Mouse (Mus musculus) right cerebral cortex, postnatal 10 days (tissue): Measurements from ENCODE around the gene Qrich1.

ENCODE experiments used
- DNase-seq, 2 experiments: peaks; one replicate each; pipeline ENCODE4 v3.0.0; 2021; ENCODE audit warnings: low spot score in 2 of 2

Qrich1 gene

GRCm38 (mm10) chr9:108492043-108492750, 24.4 kb upstream of the Qrich1 start:
- peak; percentile 55 to 76 for DNase-seq

DNA sequence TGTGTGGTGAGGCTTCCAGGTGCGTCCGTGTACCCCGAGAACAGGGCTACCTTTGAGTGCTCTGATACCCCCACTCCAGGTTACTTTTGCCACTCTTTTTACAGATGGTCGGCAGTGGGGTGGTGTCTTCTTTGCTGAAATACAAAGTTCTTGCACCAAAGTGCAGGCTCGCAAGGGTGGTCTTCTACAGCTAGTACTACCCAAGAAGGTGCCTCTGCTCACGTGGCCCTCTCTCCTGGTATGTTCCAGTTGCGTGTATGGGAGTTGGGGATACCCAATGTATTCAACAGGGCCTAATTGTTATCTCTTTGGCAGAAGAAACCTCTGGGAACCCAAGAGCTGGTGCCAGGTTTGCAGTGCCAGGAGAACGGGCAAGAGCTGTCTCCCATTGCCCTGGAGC, 23.4 kb upstream of the Qrich1 start:
- DNase-seq, result no peak

DNA sequence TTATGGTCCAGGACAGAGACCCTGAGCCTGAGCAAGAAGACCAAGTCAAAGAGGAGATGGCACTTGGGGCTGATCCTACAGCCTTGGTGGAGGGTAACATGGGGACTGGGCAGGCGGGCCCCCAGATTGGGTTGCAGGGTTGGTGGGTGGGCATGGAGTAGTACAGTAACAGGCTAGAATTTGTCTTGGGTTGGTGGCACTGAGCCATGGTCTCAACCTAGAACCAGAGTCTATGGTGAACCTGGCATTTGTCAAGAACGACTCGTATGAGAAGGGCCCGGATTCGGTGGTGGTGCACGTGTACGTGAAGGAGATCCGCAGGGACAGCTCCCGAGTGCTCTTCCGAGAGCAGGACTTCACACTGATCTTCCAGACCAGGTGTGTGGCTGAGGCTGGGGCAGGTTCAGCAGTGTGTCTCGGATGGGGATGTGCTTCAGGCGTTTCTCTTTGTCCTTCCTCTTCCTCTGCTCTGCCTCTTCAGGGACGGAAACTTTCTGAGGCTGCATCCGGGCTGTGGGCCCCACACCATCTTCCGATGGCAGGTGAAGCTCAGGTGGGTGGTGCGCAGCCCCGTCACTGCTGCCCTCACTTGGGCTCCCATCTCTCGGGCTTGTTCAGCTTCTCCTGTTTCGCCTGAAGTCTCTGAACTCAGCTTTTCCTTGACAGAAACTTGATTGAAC, 22.3 kb upstream of the Qrich1 start:
- no peak for DNase-seq

GRCm38 (mm10) chr9:108494905-108495304, 21.7 kb upstream of the Qrich1 start:
- no peak for DNase-seq

DNA sequence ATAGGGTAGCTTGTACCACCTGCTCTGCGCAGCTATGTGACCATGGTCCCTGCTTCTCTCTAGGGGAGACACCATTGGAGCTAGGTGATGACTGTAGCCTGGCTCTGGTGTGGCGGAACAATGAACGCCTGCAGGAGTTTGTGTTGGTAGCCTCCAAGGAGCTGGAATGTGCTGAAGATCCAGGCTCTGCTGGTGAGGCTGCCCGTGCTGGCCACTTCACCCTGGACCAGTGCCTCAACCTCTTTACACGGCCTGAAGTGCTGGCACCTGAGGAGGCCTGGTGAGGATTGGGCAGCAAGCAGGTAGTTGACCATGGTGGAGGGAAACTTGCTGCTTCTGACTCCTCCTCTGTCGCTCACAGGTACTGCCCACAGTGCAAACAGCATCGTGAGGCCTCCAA, 17.4 kb upstream of the Qrich1 start:
- no peak for DNase-seq

GRCm38 (mm10) chr9:108499943-108500342, 16.7 kb upstream of the Qrich1 start:
- no peak for DNase-seq

GRCm38 (mm10) chr9:108506901-108507300, 9.7 kb upstream of the Qrich1 start:
- no peak for DNase-seq

- DNase-seq, result peak; percentile 96 to 98
Observed at GRCm38 (mm10) chr9:108507619-108508434, 8.8 kb upstream of the Qrich1 start, which contains the start of gene Qars. Gene Qars (plus strand): TSS chr9:108507706.

GRCm38 (mm10) chr9:108508776-108509175, 7.8 kb upstream of the Qrich1 start:
- peak in 1 of 2 experiments; percentile 18 for DNase-seq

- DNase-seq, result peak; percentile 93
Observed at GRCm38 (mm10) chr9:108517253-108517930, 786 bp downstream of the Qrich1 start.

DNA sequence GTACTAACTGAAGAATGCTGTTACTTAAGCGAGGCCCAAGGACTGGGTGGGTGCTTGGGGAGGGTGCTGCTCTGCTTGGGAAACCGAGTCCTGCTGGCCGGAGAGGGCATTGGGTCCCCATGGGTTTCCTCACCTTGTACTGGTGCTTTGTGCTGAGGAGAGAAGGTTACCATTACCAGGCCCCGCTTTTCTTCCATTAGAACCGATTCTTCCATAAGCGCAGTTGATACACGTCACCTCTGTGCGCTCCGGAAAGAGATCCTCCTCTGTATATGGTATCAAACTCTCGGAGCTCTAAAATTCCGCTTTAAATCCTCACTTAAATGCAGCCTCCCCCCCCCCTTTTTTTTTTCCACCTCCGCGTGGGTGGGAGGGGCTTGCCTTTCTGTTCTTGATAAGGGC, 1.3 kb downstream of the Qrich1 start:
- peak; percentile 58 to 75 for DNase-seq

- DNase-seq, result no peak
Observed at GRCm38 (mm10) chr9:108521604-108522003, 5.0 kb downstream of the Qrich1 start.

GRCm38 (mm10) chr9:108523341-108523740, 6.7 kb downstream of the Qrich1 start:
- no peak for DNase-seq

DNA sequence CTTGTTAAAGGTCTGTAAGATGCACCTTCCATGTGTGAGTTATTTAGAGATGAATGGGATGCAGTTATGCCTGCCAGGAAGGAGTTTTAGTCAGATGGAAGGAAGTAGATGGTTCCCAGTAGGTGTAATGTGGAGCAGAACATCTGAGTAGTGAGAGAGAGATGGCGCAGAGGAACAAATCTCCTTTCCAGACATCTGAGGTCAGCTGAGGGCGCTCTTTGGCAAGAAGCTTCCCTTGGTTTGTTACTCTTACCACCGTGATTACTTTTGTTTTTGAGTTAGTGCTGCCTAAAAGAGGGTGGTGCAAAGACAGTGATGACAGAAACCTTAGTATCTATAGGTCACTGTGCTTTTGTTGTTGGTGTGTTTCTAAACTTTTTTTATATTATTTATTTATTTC, 8.8 kb downstream of the Qrich1 start:
- no peak for DNase-seq

DNA sequence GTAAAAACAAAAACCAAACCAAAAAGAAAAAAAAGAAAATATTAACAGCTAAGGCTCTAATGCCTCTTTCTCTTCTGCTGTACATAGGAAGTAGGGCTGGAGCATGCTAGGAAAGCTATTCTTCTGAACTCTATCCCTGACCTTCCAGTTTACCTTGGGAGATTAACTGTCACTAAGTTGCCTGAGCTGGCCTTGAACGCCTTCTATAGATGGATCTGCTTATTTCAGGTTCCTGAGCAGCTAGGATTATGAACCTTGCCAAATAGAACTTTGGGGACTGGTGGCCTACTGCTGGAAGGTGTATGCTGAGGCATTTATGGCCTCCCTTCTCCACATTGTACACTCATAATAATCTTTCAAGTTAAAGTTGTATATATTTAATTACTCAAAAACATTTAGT, 14.3 kb downstream of the Qrich1 start:
- DNase-seq, result no peak

DNA sequence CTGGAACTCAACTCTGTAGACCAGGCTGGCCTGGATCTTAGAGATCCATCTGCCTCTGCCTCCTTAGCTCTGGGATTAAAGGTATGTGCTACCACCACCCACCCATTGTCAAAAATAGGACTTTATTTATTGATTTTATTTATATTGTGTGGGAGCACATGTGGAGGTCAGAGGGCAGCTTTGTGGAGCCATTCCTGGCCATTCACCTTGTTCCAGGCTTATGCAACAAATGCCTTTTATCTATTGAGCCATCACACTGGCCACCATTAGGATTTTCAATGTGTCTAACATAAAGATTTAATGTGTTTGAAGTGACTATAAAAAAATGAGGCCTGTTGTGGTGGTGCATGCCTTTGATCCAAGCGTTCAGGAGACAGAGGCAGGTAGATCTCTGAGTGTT, 14.9 kb downstream of the Qrich1 start:
- no peak for DNase-seq

DNA sequence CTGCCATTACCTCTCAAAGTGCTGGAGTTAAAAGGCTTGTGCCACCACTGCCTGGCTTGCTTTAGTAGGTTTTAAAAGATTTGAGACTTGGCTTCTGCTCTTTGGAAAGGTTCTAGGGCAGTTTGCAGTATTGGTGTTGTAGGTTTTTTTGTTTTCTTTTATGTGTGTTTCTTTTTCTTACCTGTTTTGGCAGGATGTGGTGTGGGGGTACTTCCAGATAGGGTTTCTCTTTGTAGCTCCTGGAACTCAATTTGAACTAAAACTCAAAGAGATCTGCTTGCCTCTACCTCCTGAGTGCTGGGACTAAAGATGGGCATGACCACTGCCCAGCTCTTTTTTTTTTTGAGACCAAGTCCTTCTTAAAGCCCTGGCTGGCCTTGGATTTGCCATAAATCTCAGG, 24.2 kb downstream of the Qrich1 start:
- DNase-seq, result no peak

DNA sequence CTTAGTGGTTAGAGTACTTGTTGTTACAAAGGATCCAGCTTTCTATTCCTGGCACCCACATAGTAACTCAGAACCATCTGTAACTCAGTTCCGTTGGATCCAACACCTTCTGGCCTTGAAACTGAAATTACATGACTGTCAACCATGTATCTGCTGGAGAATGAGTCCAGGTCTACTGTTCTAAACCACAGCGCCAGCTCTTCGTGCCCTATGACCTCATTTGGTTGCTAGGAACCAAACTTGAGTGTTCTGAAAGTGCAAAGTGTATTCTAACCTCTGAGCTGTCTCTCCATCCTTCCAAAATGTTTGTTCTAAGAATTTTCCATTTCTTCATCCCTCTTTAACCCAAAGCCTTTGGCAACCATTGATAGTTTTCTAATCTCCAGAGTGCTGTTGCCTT, 29.4 kb downstream of the Qrich1 start:
- DNase-seq, result no peak

- DNase-seq, result no peak
Observed at GRCm38 (mm10) chr9:108546875-108547274, 30.3 kb downstream of the Qrich1 start.

- DNase-seq, result no peak
Observed at GRCm38 (mm10) chr9:108559169-108559568, 42.6 kb downstream of the Qrich1 start.

- DNase-seq, result peak; percentile 96 to 97
Observed at GRCm38 (mm10) chr9:108560227-108560841, 43.7 kb downstream of the Qrich1 start, which contains the start of gene Impdh2. Gene Impdh2 (plus strand): TSS chr9:108560286.
